Mouse (Mus musculus) spleen, postnatal 36 days (tissue): ENCODE measurements around the gene Gm49416.
"Not testable (repeated sequence)": the region's sequence is repeated elsewhere in the genome, so short reads cannot be mapped to it uniquely, and the experiment has no call there.

Experiments
- DNase-seq, 2 experiments: peaks; one replicate each; pipeline ENCODE4 v3.0.0; 2022; ENCODE audit warnings: low spot score in 2 of 2, mixed read lengths in 1 of 2

Gene Gm49416

DNA sequence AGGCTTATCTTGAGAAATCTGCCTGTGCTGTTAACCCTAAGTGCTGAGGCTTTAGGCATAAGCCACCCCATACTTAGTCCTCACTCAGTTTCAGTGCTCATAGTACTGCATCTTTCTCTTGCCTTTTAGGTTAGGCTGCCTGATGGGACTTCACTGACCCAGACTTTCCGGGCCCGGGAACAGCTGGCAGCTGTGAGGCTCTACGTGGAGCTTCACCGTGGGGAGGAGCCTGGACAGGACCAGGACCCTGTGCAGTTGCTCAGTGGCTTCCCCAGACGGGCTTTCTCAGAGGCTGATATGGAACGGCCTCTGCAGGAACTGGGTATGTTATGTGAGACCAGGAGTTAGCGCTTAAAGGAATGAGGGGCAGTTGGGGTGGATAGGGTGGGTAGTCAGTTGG lies 13.7 kb upstream of the Gm49416 start:
- no peak for DNase-seq

DNA sequence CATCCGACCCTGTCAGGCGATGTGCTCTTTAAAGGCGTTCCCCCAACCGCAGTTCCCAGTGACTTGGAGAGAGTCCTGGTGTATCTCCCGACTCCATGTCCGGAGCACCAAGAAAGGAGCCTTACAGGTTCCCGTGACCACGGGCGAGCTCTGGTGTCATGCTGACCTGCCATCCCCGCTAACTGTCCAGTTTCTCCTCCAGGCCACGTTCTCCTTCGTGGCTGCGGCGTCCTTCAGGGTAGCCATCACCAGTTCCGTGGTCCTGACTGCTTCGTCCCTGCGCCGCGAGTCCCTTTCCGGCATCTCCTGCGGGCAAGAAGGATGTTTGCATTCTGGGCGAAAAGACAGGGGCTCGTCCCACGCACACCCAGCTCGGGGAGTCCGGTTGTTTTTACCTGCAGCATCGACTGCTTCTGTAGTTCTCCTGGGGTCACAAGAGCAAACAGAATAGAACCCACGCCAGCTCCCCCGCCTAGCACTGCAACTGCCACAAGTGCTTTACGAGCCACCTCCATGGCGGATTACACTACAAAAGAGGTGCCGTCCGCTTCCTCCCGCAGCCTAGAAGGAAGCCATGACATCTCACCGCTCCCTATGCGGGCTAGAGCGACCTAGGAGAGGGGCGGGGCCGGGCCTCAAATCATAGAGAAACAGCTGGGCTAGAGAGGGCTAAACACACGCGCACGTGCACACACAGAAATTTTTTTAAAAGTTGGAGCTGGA lies 8.3 kb upstream of the Gm49416 start, which contains the start of gene Uqcc3:
Gene Uqcc3, minus strand, starts transcription at position 613 of the 723 bp plus-strand sequence.
- DNase-seq = peak; percentile 89 to 91

DNA sequence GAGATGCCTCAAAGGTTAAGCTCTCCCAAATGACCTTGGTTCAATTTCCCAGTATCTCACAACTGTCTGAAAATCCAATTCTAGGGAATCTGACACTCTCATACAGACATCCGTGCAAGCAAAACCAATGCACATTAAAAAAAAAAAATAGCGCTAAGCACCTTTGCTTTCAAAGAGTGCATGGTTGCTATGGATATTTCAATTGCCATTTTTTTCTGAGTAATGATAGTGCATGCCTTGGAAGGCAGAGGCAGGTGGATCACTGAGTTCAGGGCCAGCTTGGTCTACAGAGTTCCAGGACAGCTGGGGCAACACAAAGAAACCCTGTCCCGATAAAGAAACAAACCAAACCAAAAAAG lies 7.7 kb upstream of the Gm49416 start:
- DNase-seq = no peak

DNA sequence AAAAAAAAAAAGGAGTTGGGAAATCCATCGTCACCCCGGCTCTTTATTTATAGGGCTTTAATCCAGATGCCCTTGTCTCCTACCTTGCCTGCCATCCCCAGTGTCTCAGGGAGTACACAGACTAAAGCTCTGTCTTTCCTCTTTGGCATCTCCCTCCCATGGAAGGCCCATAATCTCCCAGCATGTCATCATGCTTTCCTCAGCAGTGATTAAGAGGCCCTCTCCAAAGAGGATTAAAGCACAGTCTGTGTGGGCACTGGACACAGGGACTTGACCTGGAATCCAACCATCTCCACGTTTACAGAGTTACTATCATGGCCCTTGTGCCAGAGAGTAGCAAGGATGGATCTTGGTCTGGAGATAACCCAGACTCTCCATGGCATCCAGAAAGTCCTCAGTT lies 5.1 kb upstream of the Gm49416 start, which contains the start of the genes Lbhd1 and Gm49403:
Gene Lbhd1, plus strand, starts transcription at position 117 of the 400 bp plus-strand sequence.
Gene Gm49403, plus strand, starts transcription at position 315 of the 400 bp plus-strand sequence.
- no peak for DNase-seq

DNA sequence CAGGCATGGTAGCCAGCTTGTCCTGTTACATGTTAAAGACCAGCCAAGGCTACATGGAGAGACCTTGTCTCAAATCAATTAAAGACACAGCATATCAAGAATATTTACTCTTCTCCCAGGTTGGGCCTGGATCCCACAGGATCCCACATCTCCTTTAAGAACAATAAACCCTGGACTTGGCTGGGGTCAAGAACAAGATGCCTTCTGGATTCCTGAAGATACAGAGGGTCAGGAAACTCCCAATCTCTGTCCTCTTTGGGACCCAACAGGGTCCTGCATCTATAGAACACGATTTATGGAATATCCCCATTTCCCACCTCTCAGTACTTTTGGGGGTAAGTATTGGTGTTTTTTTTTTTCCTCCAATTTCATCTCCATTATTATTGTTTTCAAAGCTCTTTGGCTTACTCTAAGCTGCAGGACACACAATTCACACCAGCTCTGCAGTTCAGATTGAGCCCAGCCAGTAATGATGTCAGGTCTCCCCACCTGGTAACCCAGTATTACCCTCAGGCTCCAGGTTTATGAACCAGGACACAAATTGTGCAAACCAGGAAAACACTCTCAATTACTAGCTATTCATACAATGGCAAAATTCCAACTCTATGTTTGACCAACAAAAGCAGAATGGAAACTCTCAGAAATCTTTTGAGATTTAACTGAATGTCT lies 1.7 kb upstream of the Gm49416 start:
- DNase-seq = no peak

DNA sequence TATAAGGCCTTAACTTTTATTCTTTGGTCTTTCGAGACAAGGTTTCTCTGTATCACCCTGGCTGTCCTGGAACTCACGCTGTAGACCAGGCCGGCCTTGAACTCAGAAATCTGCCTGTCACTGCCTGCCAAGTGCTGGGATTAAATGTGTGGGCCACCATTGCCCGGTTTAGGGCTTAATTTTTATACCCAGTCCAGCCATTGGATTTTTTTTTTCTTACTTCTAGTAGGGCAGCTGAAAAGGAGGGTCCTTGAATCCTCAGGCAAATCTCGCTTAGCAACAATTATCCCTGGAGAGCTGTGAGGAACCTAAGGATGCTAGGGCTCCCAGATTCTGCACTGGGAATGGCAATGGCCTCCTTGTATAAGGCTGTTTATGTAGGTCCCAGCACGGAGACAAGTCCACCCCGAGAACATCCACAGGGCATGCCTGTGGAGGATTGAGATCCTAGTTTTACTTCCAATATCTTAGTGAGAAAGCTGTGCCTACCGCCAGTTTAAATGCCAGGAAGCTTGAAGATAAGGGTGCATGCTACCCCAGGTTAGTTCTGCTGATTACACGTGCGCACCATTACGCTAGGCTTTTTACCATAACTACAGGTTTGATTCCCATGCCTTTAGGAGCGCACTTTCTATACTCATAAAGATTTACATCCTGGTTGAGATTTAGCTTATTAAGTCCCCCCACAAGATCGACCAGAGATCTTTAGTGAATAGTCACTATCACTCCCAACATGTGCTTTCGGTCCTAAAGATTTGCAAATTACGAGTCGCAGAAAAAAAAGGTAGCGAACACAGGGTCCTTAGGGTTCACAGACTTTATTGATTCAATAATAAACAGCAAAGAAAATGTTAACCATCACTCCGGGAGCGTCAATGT lies 902 bp upstream of the Gm49416 start:
- DNase-seq = no peak

DNA sequence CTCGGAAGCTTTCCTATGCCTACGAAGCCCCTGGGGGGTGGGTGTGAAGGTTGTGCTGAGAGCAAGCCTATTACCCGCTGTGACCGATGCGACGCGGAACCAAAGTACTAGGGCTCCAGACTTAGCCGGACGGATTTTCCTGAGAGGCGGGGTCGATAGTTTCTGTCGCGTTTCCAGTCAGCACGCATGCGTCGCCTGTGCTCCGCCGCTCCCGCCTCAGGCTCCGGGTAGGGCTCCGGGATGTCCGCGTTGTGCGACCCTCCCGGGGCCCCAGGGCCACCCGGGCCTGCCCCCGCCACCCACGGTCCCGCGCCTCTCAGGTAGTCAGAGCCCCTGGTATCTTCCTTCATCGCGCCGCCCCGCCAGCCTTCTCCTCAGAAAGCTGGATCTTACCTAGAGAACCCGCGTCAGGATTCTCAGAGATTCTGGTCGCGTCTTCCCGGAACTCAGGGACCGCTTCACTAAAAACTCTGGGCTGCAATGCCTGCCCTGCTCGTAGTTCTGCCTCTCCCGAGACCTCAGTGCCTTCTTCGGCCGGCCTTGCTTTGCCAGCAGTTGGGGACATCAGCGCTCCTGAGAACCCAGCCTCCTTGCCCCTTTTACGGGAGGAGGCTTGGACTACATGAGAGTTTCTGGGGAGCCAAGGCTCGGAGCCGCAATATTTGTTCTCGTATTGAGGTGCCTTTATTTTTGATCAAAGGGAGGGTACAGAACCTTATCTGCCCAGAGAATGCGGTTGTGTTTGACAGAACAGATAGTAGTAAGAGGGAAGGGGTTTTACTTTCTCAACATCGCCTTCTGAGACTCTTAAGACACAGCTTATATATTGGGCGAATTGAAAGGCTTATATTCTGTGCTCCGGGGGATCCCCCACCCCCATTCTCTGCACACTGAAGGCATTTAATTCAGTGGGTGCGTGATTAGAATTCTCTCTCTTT lies 4.4 kb downstream of the Gm49416 start, which contains the start of gene Ints5:
Gene Ints5, plus strand, starts transcription at position 177 of the 938 bp plus-strand sequence.
- peak; percentile 78 to 85 for DNase-seq

DNA sequence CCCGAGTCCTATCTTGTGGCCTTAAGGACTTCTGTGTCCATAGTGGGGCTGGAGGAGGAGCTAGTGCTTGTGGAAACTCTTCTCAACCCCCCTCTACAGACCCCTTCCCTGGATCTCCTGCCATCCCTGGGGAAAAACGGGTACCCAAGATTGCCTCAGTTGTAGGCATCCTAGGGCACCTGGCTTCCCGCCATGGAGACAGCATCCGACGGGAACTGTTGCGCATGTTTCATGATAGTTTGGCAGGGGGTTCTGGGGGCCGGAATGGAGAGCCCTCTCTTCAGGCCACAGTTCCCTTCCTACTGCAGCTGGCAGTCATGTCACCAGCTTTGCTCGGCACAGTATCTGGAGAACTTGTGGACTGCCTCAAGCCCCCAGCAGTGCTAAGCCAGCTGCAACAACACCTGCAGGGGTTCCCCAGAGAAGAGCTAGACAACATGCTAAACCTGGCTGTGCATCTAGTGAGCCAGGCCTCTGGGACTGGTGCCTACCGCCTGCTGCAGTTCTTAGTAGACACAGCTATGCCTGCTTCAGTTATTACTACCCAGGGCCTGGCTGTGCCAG lies 6.8 kb downstream of the Gm49416 start:
- DNase-seq = no peak

DNA sequence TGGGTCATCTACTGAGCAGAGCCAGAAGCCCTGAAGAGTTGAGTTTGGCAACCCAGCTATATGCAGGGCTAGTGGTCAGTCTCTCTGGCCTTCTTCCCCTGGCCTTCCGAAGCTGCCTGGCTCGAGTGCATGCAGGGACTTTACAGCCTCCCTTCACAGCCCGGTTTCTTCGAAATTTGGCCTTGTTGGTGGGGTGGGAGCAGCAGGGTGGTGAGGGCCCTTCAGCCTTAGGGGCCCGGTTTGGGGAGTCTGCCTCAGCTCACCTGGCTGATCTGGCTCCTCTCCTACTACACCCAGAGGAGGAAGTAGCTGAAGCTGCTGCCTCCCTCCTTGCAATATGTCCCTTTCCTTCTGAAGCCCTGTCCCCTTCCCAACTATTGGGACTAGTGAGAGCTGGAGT lies 7.5 kb downstream of the Gm49416 start:
- not testable (repeated sequence) for DNase-seq

DNA sequence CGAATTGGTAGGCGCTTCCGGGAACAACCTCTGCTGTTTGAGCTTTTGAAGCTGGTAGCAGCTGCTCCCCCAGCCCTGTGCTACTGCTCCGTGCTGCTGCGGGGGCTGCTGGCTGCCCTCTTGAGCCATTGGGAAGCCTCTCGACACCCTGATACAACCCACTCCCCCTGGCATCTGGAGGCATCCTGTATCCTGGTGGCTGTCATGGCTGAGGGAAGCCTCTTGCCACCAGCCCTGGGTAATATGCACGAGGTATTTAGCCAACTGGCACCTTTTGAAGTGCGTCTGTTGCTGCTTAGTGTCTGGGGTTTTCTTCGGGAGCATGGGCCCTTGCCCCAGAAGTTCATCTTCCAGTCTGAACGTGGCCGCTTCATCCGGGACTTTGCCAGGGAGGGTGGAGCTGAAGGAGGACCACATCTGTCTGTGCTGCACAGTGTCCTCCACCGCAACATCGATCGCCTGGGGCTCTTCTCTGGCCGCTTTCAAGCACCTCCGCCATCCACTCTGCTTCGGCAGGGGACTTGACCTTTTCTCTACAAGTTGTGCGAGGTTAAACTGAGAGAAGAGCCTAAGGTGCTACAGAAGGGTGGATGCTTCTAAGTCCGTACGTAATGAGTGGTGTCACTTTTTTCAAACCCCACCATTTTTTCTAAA lies 8.6 kb downstream of the Gm49416 start:
- DNase-seq = not testable (repeated sequence)

DNA sequence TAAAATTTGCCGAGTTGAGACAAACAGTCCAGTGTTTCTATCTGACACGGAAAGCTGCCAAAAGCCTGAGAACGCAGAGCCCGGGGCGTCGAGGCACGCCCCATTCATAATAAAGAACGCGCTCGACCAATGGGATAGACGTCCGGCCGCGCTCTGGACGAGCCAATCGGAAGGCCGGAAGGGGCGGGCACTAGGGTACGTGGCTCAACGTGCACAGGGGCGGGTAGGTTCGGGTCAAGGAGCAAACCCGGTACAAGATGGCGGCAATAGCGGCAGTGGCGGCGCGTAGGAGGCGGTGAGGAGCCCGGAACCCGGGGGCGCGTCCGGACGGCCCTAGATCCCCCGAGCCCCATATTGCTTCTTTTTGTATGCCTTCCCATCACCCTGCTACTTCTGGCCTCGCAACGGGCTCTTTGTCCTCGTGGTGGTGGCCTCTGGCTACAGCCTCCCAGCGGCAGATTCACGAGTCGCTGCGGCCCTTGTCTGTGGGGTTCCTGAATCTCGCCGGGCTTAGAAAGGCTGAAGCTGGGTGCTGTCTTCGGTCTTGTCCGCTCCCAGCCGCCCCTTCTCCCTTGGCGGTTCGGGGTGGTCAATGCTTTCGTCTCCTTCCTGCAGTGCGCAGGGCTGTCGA lies 9.3 kb downstream of the Gm49416 start, which contains the start of gene Ganab:
Gene Ganab, plus strand, starts transcription at position 207 of the 631 bp plus-strand sequence.
- peak; percentile 96 to 98 for DNase-seq

DNA sequence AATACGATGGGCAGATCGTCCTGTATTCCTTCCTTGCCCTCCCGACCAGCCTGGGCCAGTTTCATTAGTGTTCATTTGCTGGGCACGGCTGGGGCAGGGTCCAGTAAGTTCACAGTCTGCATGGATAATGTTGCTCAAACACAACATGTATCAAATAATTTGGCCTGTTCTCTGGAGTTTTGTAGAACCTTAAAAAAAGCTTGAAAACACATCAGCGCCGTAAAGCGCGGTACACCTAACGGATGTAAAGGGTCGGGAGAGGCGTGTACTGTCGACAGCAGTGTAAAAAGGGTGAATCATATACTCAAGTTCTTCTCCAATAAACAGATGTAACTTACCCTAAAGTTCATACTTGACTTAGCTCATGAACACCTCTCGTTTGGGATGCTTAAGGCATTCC lies 9.8 kb downstream of the Gm49416 start:
- DNase-seq = no peak

DNA sequence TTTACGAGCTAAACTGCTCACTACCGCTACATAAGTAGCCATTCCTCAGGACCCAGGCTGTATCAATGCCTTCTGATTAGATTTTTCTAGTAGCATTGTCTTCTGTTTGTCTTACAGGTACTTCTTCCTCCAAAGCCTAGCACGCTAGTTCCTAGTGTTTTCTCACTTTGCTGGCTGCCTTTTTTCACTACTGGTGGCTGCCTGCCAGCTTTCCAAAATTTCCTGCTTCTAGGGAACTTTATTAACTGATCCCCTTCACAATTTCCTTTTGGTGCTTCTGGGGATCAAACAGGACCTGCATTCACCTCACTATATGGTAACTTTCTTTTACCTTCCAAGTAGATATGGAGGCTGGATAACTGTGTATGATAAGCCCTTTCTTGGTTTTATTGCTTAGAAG lies 10.4 kb downstream of the Gm49416 start:
- no peak for DNase-seq

DNA sequence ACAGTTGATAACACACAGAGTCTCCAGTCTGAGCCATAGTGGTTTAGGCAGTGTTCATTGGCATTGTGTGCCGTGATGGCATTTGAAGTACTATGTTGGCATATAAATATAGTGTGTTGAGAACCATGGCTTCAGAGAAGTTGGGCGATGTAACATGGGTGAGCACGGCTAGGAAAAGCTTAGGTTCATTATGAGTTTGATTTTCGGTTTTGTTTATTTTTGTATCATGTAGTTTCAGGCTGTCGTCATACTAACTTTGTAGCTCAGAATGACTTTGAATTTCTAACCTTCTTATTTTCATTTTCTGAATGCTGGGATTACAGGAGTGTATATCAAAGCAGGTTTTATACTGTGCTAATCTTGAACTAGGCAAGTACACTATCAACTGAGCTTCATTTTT lies 14.7 kb downstream of the Gm49416 start:
- DNase-seq = no peak

DNA sequence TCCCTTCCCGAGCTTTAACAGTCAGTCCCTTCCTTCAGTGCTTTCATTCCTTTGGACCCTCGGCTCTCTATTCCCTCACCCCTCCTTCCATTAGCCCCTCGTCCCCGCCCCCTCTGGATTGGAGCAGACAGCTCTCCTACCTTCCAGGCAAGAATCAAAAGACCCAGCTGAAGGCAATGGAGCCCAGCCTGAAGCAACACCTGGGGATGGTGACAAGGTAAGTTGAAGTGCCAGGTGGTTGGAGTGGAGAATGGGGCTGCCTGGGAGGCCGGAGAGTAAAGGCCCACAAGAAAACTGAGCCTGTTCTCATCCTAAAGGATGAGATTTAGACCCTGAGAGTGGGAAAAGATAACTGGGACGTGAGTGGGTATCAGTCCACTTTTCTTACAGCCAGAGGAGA lies 19.8 kb downstream of the Gm49416 start:
- DNase-seq = no peak

DNA sequence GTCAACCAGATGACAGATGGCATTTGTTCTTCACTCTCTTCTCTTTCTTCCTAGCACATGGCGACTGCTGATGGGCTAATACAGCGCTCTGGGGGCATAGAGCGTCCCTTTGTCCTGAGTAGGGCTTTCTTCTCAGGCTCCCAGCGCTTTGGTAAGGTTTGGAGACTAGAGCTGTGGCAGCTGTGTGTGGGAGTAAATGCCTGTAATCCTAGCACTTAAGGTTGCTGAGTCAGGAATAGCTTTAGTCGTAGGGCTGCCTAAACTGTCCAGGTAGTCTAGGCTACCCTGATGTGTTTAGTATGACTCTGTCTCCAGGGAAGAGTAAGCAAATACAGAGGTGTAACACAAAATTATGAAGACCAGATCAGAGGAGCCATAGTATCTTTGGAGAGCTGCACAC lies 23.1 kb downstream of the Gm49416 start:
- no peak for DNase-seq

DNA sequence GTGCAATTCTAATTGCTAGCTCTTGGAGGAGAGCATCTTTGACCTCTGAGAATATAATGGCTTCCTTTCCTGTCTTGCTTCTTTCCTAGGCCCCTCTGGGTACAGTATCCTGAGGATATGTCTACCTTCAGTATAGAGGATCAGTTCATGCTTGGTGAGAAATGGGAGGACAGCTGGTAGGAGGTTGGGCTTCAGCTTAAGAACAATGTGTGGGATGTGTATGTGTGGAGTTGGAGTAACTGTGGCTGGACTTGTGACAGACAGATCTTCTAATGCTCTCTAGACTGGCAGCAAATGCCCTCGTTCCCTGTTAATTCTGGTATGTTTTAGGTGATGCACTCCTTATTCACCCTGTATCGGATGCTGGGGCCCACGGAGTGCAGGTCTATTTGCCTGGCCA lies 25.5 kb downstream of the Gm49416 start:
- DNase-seq = no peak

DNA sequence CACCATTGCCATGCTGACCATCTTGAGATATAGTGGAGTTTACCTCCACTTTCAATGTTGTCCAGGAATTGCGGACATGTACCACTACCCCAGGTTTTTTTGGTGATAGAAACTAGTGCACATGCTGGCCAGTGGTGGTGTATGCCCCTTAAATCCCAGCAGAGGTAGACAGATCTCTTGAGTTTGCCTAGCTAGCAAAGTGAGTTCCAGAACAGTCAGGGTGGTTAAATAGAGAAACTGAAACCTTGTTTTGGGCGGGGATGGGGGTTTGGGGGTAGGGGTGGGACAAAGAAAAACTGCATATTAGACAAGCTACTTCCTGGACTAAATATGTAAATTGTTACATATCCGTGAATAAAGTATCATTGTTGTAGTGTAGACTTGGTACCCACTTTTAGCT lies 30.3 kb downstream of the Gm49416 start:
- no peak for DNase-seq

DNA sequence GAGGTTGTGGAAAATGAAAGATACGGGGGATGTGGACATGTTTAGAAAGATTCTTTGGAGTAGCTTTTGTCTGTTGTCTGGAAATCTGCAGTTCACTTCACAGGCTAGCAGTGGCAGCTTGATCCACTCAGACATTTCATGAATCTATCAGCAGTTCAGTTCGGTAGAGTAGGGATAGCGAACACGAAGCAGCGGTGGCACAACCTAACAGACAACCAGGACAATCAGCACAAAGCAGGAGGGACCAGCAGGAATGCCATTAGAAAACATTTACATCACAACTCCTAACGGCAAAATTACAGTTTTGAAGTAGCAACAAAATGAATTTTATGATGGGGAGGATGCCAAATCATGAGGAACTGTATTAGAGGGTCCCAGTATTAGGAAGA lies 31.0 kb downstream of the Gm49416 start:
- no peak for DNase-seq
